Mouse (Mus musculus) forebrain, postnatal 0 days (tissue): ENCODE measurements around the gene Mink1. TPM values are rescaled to one million over a fixed set of nuclear protein-coding genes. Genes with fewer than 3 reads are reported as not detected.
A peak's percentile ranks its signal among the peaks of the same experiment; 100 is the strongest.

ENCODE experiments used
- ATAC-seq: fragments of 200-750 bp; cut with Nextera tagmentation; 2 replicates; pipeline ENCODE4 v1.8.0; 2017; ENCODE audit warnings: mild to moderate bottlenecking, moderate library complexity
- DNase-seq: peaks from one replicate; pipeline ENCODE4 v3.0.0-alpha.2; 2015
- H3K27ac ChIP-seq: fragments of 300-500 bp; sonication (generic); 2 replicates; pipeline ENCODE4 v1.5.1; 2014; ENCODE audit warnings: low read depth, mild to moderate bottlenecking, antibody characterized with exemption, low read length, moderate library complexity, mixed read lengths
- H3K27me3 ChIP-seq: fragments of 300-500 bp; sonication (generic); 2 replicates; pipeline ENCODE4 v1.6.1; 2014; ENCODE audit warnings: mild to moderate bottlenecking, low read length, mixed read lengths; ENCODE audit not compliant: insufficient read depth
- H3K36me3 ChIP-seq: fragments of 300-500 bp; sonication (generic); 2 replicates; pipeline ENCODE4 v1.6.1; 2014; ENCODE audit warnings: mild to moderate bottlenecking, moderate library complexity; ENCODE audit not compliant: insufficient read depth
- H3K4me1 ChIP-seq: fragments of 300-500 bp; sonication (generic); 2 replicates; pipeline ENCODE4 v1.6.1; 2014; ENCODE audit warnings: antibody characterized with exemption; ENCODE audit not compliant: insufficient read depth
- H3K4me2 ChIP-seq: fragments of 300-500 bp; sonication (generic); 2 replicates; pipeline ENCODE4 v1.6.1; 2014; ENCODE audit warnings: low read depth, mild to moderate bottlenecking, moderate library complexity
- H3K4me3 ChIP-seq: fragments of 300-500 bp; sonication (generic); 2 replicates; pipeline ENCODE4 v1.5.1; 2014; ENCODE audit warnings: low read depth, low read length, mixed read lengths
- H3K9ac ChIP-seq: fragments of 300-500 bp; sonication (generic); 2 replicates; pipeline ENCODE4 v1.6.1; 2014; ENCODE audit warnings: mild to moderate bottlenecking
- H3K9me3 ChIP-seq: fragments of 300-500 bp; sonication (generic); 2 replicates; pipeline ENCODE4 v1.6.1; 2016; ENCODE audit warnings: low read length
- CTCF ChIP-seq: sonication (generic); IDR thresholded peaks from 2 replicates; pipeline ENCODE4 v1.5.1; 2016; ENCODE audit warnings: antibody characterized with exemption, control low read depth, low read depth
- WGBS: fragments of 180-500 bp; shearing (Covaris S2); extraction: QIAGEN DNeasy Blood & Tissue Kit; methylation state at CpG from one replicate; pipeline ENCODE4 v1.1.7; 2014; 5-methylcytosine and 5-hydroxymethylcytosine counted together
- polyA plus RNA-seq: library from polyadenylated mRNA; unstranded; fragments of >200 nt; fragmentation: Nextera tagmentation; extraction: Ambion mirVana; gene quantifications from 2 replicates; pipeline ENCODE4 v1.2.1, GENCODE M21; 2015
- total RNA-seq: library from RNA; depleted of rRNA; stranded (reverse); fragments of >200 nt; gene quantifications from 2 replicates; pipeline ENCODE4 v1.2.3, GENCODE M21; 2014

The Mink1 gene
- total and polyA plus RNA-seq, 2 experiments from 2014 or later, result 15.0 to 81.2 TPM

DNA sequence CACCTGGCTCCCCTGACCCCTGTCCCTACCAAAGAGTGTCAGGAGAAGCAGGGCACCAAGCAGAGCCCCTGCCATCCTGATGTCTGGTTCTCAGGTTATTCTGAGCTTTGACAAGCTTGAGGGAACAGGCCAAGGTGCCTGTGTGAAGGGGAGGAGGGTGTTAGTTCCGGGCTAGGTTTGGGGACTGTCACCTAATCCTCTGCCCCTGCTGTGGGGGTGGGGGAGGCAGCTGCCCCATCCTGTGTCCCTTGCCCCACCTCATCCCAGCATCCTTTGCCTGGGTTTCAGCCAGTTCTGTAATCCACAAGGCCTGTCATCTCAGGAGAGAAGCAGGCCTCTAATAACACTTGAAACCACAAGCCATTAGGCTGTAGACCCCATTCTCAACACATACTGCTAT lies 56.4 kb downstream of the Mink1 start, which contains the start of gene Chrne:
Gene Chrne (minus strand): TSS at position 116 of the 400 bp plus-strand sequence.
- Histone ChIP-seq H3K27ac (no peak within 1 kb of the TSS), H3K9me3 (no peaks in the 10 kb centered on the region), H3K27me3 (no peaks in the 10 kb centered on the region), H3K4me3 (no peak within 1 kb of the TSS), H3K4me1 (no peaks in the 10 kb centered on the region), H3K4me2 (no peak within 1 kb of the TSS), H3K9ac (no peak within 1 kb of the TSS), H3K36me3 (0 out of 2 replicates have a peak, but pooled peaks cover 4% of the 10 kb centered on the region)
- TF ChIP-seq CTCF, result no peak
- 20% methylated on average over 1 of the region's 1 CpGs for WGBS
- no peak for DNase-seq
- ATAC-seq, result no peak

DNA sequence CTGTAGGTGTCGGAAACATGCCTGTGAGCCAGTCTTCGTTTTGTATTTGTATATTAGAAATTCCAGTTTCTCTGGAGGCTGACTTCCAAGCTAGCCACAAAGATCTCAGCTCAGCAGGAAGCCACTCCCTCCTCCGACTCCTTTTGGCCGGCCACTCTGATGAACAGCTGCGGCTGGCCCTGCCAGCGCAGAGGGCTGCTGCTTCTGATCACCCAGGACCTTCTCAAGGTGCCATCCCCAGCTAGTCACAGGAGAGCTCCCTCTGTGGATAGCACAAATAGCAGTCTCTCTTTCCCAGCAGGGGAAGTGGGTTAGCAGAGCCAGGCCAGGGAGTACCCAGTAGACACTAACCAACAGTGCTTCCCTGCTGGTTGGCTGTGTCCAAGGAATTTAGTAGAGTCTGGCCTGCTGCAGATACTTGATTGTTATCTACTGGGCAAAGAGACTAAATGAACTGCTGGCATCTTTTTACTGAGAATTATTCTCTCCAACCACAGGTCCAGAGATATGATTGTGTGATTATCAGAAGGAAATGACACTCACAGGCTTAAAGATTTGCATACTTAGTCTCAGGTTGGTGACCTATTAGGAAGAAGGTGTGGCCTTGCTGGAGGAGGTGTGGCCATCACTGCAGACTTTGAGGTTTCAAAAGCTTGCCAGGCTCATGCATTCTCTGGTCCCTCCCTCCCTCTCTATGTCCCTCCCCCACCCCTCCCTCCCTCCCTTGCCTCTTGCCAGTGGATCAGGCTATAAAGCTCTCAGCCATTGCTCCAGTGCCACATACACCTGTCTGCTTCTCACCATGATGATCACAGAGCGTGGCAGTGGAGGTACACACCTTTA lies 59.5 kb downstream of the Mink1 start:
- no peak for TF ChIP-seq CTCF
- 42% methylated on average over 7 of the region's 7 CpGs for WGBS
- Histone ChIP-seq H3K27me3 (no peaks in the 10 kb centered on the region), H3K27ac (no peak overlapping the region), H3K9ac (no peak overlapping the region), H3K4me2 (no peak overlapping the region), H3K4me1 (no peaks in the 10 kb centered on the region), H3K9me3 (no peaks in the 10 kb centered on the region), H3K36me3 (no peaks in the 10 kb centered on the region), H3K4me3 (no peak overlapping the region)
- no peak for ATAC-seq
- DNase-seq, result no peak

DNA sequence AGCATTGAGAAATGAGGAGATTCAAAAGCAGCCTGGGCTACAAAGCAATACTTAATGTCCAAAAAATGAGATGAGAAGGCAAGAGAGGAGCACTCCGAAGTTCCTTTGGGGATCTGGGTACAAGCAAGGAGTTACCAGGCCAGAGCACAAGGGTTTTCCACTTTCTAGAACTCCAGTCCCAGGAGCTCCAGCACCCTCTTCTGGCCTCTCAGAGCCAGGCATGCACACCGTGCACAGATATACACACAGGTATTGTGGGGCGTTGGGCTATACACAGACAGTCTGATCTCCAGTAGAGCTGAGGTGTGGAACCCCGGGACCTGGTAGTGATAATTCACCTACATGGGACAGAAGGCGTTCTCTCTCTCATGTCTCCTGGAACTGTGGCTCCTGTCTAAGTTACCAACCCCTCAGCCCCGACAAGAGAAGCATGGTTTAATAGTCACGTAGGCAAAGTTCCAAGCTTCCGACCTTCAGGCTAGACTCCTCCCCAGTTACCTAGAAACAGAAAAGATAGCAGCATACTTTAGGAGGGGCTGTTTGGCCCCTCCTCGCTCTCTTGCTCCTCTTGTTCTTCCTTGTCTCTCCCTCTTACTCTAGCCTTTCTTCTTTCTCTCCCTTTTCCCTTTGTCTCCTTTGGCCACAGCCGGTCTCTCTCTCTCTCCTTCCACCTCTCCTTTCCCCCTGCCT lies 60.5 kb downstream of the Mink1 start:
- peak; percentile 37; the same call in 1 of the 2 replicates for TF ChIP-seq CTCF
- H3K9me3 ChIP-seq, result no peaks in the 10 kb centered on the region
- no peak for DNase-seq
- H3K4me3 ChIP-seq, result no peak overlapping the region
- H3K27ac ChIP-seq, result no peak overlapping the region
- H3K36me3 ChIP-seq, result no peaks in the 10 kb centered on the region
- no peak overlapping the region for H3K9ac ChIP-seq
- 78% methylated on average over 10 of the region's 10 CpGs for WGBS
- H3K4me2 ChIP-seq, result no peak overlapping the region
- H3K4me1 ChIP-seq, result no peaks in the 10 kb centered on the region
- ATAC-seq, result no peak
- no peaks in the 10 kb centered on the region for H3K27me3 ChIP-seq

DNA sequence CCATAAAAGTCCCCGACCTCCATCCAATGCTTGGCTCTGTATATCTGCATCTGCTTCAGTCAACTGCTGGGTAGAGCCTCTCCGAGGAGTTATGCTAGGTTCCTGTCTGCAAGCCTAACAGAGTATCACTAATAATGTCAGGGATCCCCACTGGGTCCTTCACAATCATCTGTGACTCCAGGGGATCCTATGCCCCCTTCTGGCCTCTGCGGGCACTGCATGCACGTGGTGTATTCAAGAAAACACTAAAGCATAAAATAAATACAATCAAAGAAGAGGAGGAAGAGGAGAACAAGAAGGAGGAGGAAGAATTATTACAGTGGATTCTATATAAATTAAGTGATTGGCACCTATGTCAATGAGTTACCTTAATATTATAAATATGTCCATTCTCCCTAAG lies 62.8 kb downstream of the Mink1 start:
- Histone ChIP-seq H3K27ac (no peak overlapping the region), H3K4me3 (no peak overlapping the region), H3K27me3 (no peaks in the 10 kb centered on the region), H3K36me3 (no peaks in the 10 kb centered on the region), H3K9me3 (no peaks in the 10 kb centered on the region), H3K9ac (no peak overlapping the region), H3K4me1 (no peaks in the 10 kb centered on the region), H3K4me2 (no peak overlapping the region)
- peak; percentile 47 for DNase-seq
- WGBS, result 44% methylated on average over 4 of the region's 4 CpGs
- TF ChIP-seq CTCF, result peak; percentile 71
- no peak for ATAC-seq

DNA sequence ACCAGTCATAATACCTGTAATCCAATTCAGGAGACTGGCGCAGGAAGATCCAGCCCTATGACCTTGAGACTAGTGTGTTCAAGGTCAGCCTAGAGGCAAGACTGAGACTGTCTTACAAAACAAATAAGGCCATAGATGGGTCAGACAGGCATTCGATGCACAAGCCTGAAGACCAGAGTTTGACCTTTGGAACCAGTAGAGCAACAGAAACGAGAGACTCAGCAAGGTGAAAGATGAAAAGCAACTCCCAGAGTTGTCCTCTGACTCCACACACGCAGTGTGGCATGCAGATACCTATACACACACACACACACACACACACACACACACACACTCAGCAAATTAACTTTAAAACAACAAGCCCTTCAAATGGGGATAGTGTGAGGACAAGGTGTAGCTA lies 64.2 kb downstream of the Mink1 start:
- ATAC-seq (no peak), DNase-seq (no peak)
- Histone ChIP-seq H3K4me3 (no peak overlapping the region), H3K27me3 (no peaks in the 10 kb centered on the region), H3K36me3 (no peaks in the 10 kb centered on the region), H3K4me1 (no peaks in the 10 kb centered on the region), H3K27ac (no peak overlapping the region), H3K4me2 (no peak overlapping the region), H3K9ac (no peak overlapping the region), H3K9me3 (no peaks in the 10 kb centered on the region)
- no peak for TF ChIP-seq CTCF
- 73% methylated on average over 4 of the region's 4 CpGs for WGBS

DNA sequence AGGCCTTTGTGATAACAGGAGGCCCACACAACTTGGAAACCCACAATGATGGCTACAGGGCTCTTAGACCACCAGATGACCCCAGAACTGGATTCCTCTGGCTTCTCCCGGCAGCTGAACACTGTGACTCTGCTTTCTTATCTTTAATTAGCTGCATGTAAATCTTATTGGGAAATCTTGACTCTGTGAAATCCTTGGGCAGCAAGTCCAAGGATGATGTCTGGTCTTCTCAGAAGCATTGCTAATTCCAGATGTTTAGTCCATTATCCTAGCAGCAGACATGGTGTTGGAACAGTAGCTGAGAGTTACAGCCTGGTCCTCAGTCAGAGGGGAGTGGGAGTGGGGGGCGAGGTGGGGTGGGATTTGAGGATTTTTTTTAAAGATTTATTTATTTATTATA lies 65.8 kb downstream of the Mink1 start:
- Histone ChIP-seq H3K4me3 (no peak overlapping the region), H3K9ac (no peak overlapping the region), H3K27ac (no peak overlapping the region), H3K36me3 (no peaks in the 10 kb centered on the region), H3K27me3 (no peaks in the 10 kb centered on the region), H3K4me2 (no peak overlapping the region), H3K4me1 (no peaks in the 10 kb centered on the region), H3K9me3 (no peaks in the 10 kb centered on the region)
- WGBS, result 84% methylated on average over 2 of the region's 2 CpGs
- DNase-seq, result no peak
- no peak for TF ChIP-seq CTCF
- ATAC-seq, result no peak

DNA sequence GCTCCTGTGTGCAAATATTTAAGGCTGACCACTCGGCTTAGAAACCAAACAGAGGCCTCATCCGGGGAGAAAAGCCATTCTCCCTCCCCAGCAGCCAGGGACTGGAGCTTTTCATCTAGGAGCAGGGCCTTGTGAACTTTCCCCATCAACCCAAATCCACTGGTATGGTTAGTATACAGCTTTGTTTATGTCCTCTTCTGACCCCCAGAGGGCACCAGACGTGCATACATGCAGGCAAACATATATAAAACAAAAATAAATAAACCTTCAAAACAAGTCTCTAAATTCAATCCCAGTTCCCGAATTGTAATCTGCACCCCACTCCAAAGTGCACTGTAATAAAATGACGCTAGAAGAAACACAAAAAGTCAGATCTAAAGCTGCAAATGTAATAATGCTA lies 66.9 kb downstream of the Mink1 start:
- Histone ChIP-seq H3K9ac (no peak overlapping the region), H3K36me3 (no peaks in the 10 kb centered on the region), H3K27ac (no peak overlapping the region), H3K4me2 (no peak overlapping the region), H3K4me3 (no peak overlapping the region), H3K9me3 (no peaks in the 10 kb centered on the region), H3K4me1 (no peaks in the 10 kb centered on the region), H3K27me3 (no peaks in the 10 kb centered on the region)
- no peak for DNase-seq
- ATAC-seq, result no peak
- 49% methylated on average over 5 of the region's 5 CpGs for WGBS
- TF ChIP-seq CTCF, result 0 out of 2 replicates have a peak, but pooled peaks have one; percentile 23
